In the genomic region with DNA sequence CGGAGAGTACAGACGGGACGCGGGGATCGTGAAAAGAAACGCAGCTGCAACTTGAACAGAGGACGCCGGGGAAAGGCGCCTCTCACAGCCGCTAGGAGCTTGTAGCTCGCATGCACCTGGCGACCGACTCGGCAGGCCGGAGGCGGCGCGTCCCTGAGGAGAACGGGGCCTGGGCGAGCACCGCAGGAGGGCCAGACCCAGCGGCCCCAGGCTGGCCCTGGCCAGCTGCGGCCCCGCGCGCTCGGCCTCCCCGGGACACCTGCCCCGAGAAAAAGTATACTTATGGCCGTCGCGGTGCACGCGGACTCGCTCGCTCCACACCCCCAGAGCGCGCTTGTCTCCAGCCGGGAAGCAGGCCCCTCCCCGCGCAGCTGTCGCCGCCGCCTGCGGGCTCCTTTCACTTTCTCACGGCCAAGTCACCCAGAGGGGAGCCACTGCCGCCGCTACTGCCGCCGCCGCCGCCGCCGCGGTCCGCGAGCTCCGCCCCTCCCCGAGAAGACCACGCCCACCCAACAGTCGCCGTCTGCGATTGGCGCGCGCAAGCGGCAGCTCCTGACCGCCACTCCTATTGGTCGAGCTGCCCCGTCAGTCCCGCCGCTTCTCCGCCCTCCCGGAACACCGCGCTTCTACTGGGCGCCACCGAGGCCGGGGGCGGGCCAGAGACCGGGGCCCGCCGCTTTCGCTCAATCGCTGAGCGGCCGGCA, we compare ENCODE assay signal across 8 mouse cellular contexts. TPM values are rescaled to one million over a fixed set of nuclear protein-coding genes. Genes with fewer than 3 reads are reported as not detected.
DNase-seq lines count a peak whose midpoint lies in the region; ATAC-seq and TF ChIP-seq lines count a peak whose summit lies in the region.

No protein-coding gene starts in this region.

- peak overlapping the region; percentile 14; the same call in 1 of the 2 replicates for H3K27ac ChIP-seq in CH12.LX (ENCODE audit: insufficient read depth, low read depth)
- peak overlapping the region; percentile 99 for H3K27ac ChIP-seq in forebrain, embryonic 11.5 days (ENCODE audit: low read depth, low read length)
- H3K27ac ChIP-seq in heart, postnatal 0 days (ENCODE audit: low read depth): peak overlapping the region; percentile 99
- H3K27ac ChIP-seq in liver, embryonic 16.5 days (ENCODE audit: low read length): peak overlapping the region; percentile 98
- peak overlapping the region; percentile 99 for H3K27ac ChIP-seq in neural tube, embryonic 13.5 days (replicated peaks)
- peak overlapping the region; percentile 95 for H3K27ac ChIP-seq in testis, adult 2 months (ENCODE audit: control insufficient read depth, insufficient read depth, low read depth, low read length)

- TF ChIP-seq RAD21 in CH12.LX (IDR thresholded peaks at IDR 0.05; ENCODE audit: low read depth, low read length): no peak

- no peaks in the 10 kb centered on the region; the same call in 1 of the 2 replicates for H3K79me2 ChIP-seq in CH12.LX (replicated peaks; ENCODE audit: control insufficient read depth, extremely low read depth, insufficient read depth, poor library complexity, severe bottlenecking)

- H3K27me3 ChIP-seq in CH12.LX (replicated peaks): peaks cover 5% of the 10 kb centered on the region
- H3K27me3 ChIP-seq in forebrain, embryonic 11.5 days (ENCODE audit: control insufficient read depth, insufficient read depth, low read length): no peaks in the 10 kb centered on the region
- H3K27me3 ChIP-seq in heart, postnatal 0 days (ENCODE audit: control insufficient read depth, insufficient read depth, low read length): no peaks in the 10 kb centered on the region
- no peaks in the 10 kb centered on the region for H3K27me3 ChIP-seq in liver, embryonic 16.5 days (ENCODE audit: control insufficient read depth, insufficient read depth, low read depth, low read length)
- no peaks in the 10 kb centered on the region for H3K27me3 ChIP-seq in neural tube, embryonic 13.5 days
- no peaks in the 10 kb centered on the region for H3K27me3 ChIP-seq in testis, adult 2 months (ENCODE audit: control insufficient read depth, insufficient read depth, low read length)

- dilution Hi-C loops in CH12.LX (cut with MboI; ENCODE audit: extremely low pct_ligation_motif_present, extremely low pct_unique_long_range_greater_than_20kb, low sequenced_read_pairs): no loop called here

- TF ChIP-seq EP300 in CH12.LX (IDR thresholded peaks at IDR 0.05; ENCODE audit: low read length): no peak
- TF ChIP-seq EP300 in heart, postnatal 0 days (IDR thresholded peaks at IDR 0.05; ENCODE audit: low read depth): 0 out of 2 replicates have a peak, but pooled peaks have one; percentile 37

- under 1% methylated on average over 86 of the region's 87 CpGs for WGBS in forebrain, embryonic 11.5 days
- WGBS in heart, postnatal 0 days: under 1% methylated on average over 85 of the region's 87 CpGs
- under 1% methylated on average over 87 of the region's 87 CpGs for WGBS in liver, embryonic 16.5 days (ENCODE audit: insufficient replicate concordance)
- under 1% methylated on average over 85 of the region's 87 CpGs for WGBS in neural tube, embryonic 13.5 days

- ATAC-seq in forebrain, embryonic 11.5 days (replicated peaks; ENCODE audit: low FRiP score): peak; percentile 98
- peak; percentile 97 for ATAC-seq in heart, postnatal 0 days (ENCODE audit: insufficient read depth, low read depth)
- ATAC-seq in liver, embryonic 16.5 days (ENCODE audit: low read depth): peak; percentile 97
- peak; percentile 99 for ATAC-seq in neural tube, embryonic 13.5 days (ENCODE audit: low read depth)

- TF ChIP-seq POLR2A in CH12.LX (IDR thresholded peaks at IDR 0.05; ENCODE audit: low read depth, low read length): no peak
- no peak for TF ChIP-seq POLR2A in testis, adult 2 months (IDR thresholded peaks at IDR 0.05; ENCODE audit: control insufficient read depth, low read depth, low read length)

- H3K36me3 ChIP-seq in CH12.LX (replicated peaks in 1 of 2; ENCODE audit: control insufficient read depth in 1 of 2, insufficient read depth in 1 of 2, low read length in 1 of 2): no peaks in the 10 kb centered on the region
- H3K36me3 ChIP-seq in forebrain, embryonic 11.5 days (ENCODE audit: control insufficient read depth, insufficient read depth, low read length): no peaks in the 10 kb centered on the region
- H3K36me3 ChIP-seq in heart, postnatal 0 days (replicated peaks; ENCODE audit: control insufficient read depth, insufficient read depth, low read length): no peaks in the 10 kb centered on the region
- no peaks in the 10 kb centered on the region for H3K36me3 ChIP-seq in liver, embryonic 16.5 days (ENCODE audit: control insufficient read depth, insufficient read depth)
- H3K36me3 ChIP-seq in neural tube, embryonic 13.5 days: no peaks in the 10 kb centered on the region
- H3K36me3 ChIP-seq in testis, adult 2 months (ENCODE audit: control insufficient read depth, insufficient read depth, low read length): no peaks in the 10 kb centered on the region

- peak overlapping the region; percentile 50 to 77 (median 76) for H3K4me3 ChIP-seq in CH12.LX (replicated peaks in 1 of 3; ENCODE audit: low read depth in 2 of 3, low read length in 2 of 3, poor library complexity in 1 of 3)
- peak overlapping the region; percentile 98 for H3K4me3 ChIP-seq in forebrain, embryonic 11.5 days (ENCODE audit: low read depth, low read length)
- peak overlapping the region; percentile 92 for H3K4me3 ChIP-seq in heart, postnatal 0 days (ENCODE audit: low read depth, low read length)
- peak overlapping the region; percentile 92 for H3K4me3 ChIP-seq in liver, embryonic 16.5 days (ENCODE audit: low read depth, low read length)
- H3K4me3 ChIP-seq in neural tube, embryonic 13.5 days: peak overlapping the region; percentile 86
- H3K4me3 ChIP-seq in testis, adult 2 months (ENCODE audit: control insufficient read depth, low read depth, low read length): peak overlapping the region; percentile 95

- peaks cover 0 to 27% of the 10 kb centered on the region in 2 experiments; a peak in 3 of 4 replicates for H3K4me1 ChIP-seq in CH12.LX (ENCODE audit: control insufficient read depth in 1 of 2, insufficient read depth in 2 of 2)
- peaks cover 3% of the 10 kb centered on the region for H3K4me1 ChIP-seq in forebrain, embryonic 11.5 days (replicated peaks; ENCODE audit: control insufficient read depth, insufficient read depth, low read length)
- H3K4me1 ChIP-seq in heart, postnatal 0 days (ENCODE audit: control insufficient read depth, insufficient read depth): peaks cover 16% of the 10 kb centered on the region
- peaks cover 28% of the 10 kb centered on the region for H3K4me1 ChIP-seq in liver, embryonic 16.5 days (ENCODE audit: control insufficient read depth, low read depth, low read length)
- peaks cover 44% of the 10 kb centered on the region for H3K4me1 ChIP-seq in neural tube, embryonic 13.5 days (replicated peaks)
- peaks cover 8% of the 10 kb centered on the region for H3K4me1 ChIP-seq in testis, adult 2 months (ENCODE audit: control insufficient read depth, insufficient read depth, low read length)

- in situ Hi-C loops in CH12.LX (cut with MboI; ENCODE audit: low pct_ligation_motif_present, low pct_unique_long_range_greater_than_20kb, low sequenced_read_pairs): no loop called here

- H3K4me2 ChIP-seq in CH12.LX (ENCODE audit: insufficient read depth, low read depth, poor library complexity, severe bottlenecking): peak overlapping the region; percentile 94
- H3K4me2 ChIP-seq in forebrain, embryonic 11.5 days (ENCODE audit: low read depth, low read length, severe bottlenecking): peak overlapping the region; percentile 77
- H3K4me2 ChIP-seq in heart, postnatal 0 days (ENCODE audit: low read depth, low read length): peak overlapping the region; percentile 83
- H3K4me2 ChIP-seq in liver, embryonic 16.5 days (ENCODE audit: low read depth, low read length): peak overlapping the region; percentile 97
- H3K4me2 ChIP-seq in neural tube, embryonic 13.5 days: peak overlapping the region; percentile 71

- no peak for TF ChIP-seq CTCF in CH12.LX (conservative IDR thresholded peaks at IDR 0.05 in 1 of 2, IDR thresholded peaks at IDR 0.05 in 1 of 2; ENCODE audit: low read depth in 2 of 2, low read length in 2 of 2)
- 0 out of 2 replicates have a peak, but pooled peaks have one; percentile 9 for TF ChIP-seq CTCF in heart, postnatal 0 days (IDR thresholded peaks at IDR 0.05; ENCODE audit: low read depth)
- TF ChIP-seq CTCF in testis, adult 2 months (IDR thresholded peaks at IDR 0.05; ENCODE audit: control insufficient read depth, insufficient read depth, insufficient replicate concordance, low read depth, low read length): no peak

- no peaks in the 10 kb centered on the region for H3K9me3 ChIP-seq in CH12.LX (replicated peaks; ENCODE audit: low read length)
- no peaks in the 10 kb centered on the region for H3K9me3 ChIP-seq in forebrain, embryonic 11.5 days (ENCODE audit: control insufficient read depth, low read length)
- H3K9me3 ChIP-seq in heart, postnatal 0 days (replicated peaks; ENCODE audit: control insufficient read depth, low read length): no peaks in the 10 kb centered on the region
- H3K9me3 ChIP-seq in liver, embryonic 16.5 days (replicated peaks; ENCODE audit: control insufficient read depth, low read length): no peaks in the 10 kb centered on the region
- H3K9me3 ChIP-seq in neural tube, embryonic 13.5 days: no peaks in the 10 kb centered on the region

- peak; percentile 93 for DNase-seq in CH12.LX (ENCODE audit: extremely low read depth)
- peak; percentile 85 for DNase-seq in c-Kit-positive CD71-positive TER-119-negative erythroid progenitor cells, embryonic 14.5 days (ENCODE audit: low read depth)
- DNase-seq in forebrain, embryonic 11.5 days (ENCODE audit: low spot score): peak; percentile 99
- peak; percentile 99 for DNase-seq in heart, postnatal 0 days (ENCODE audit: low spot score)
- peak; percentile 98 to 99 for DNase-seq in kidney, postnatal 4 days

- peak overlapping the region; percentile 73 for H3K9ac ChIP-seq in CH12.LX (ENCODE audit: insufficient read depth, low read depth)
- H3K9ac ChIP-seq in forebrain, embryonic 11.5 days (ENCODE audit: low read length): peak overlapping the region; percentile 85
- peak overlapping the region; percentile 76 for H3K9ac ChIP-seq in heart, postnatal 0 days (replicated peaks; ENCODE audit: low read depth, low read length)
- peak overlapping the region; percentile 91 for H3K9ac ChIP-seq in liver, embryonic 16.5 days (ENCODE audit: low read depth, low read length)
- peak overlapping the region; percentile 80 for H3K9ac ChIP-seq in neural tube, embryonic 13.5 days

RNA-seq across cellular contexts. Expression of a gene that starts 0.5 kb away (rescaled TPM):
- total RNA-seq in CH12.LX (2012; rRNA removed): 3.9 and 8.4 TPM in 2 replicates
- 10.0 and 10.5 TPM in 2 replicates for total RNA-seq in CH12.LX (2014; rRNA removed)
- polyA plus RNA-seq in CH12.LX (2012; ENCODE audit: insufficient read length, low read depth): 13.5 and 16.9 TPM in 2 replicates
- 5.1 and 6.6 TPM in 2 replicates for polyA plus RNA-seq in forebrain, embryonic 11.5 days (2014; fragmentation: Nextera tagmentation; extraction: Ambion mirVana)
- 12.5 and 15.2 TPM in 2 replicates for total RNA-seq in heart, postnatal 0 days (2014; rRNA removed; ENCODE audit: low replicate concordance)
- polyA plus RNA-seq in heart, postnatal 0 days (2015; fragmentation: Nextera tagmentation; extraction: Ambion mirVana): 1.3 and 1.7 TPM in 2 replicates
- polyA plus RNA-seq in liver, embryonic 16.5 days (2015; fragmentation: Nextera tagmentation; extraction: Ambion mirVana): 0.47 and 0.83 TPM in 2 replicates
- 5.9 and 8.3 TPM in 2 replicates for polyA plus RNA-seq in neural tube, embryonic 13.5 days (2015; fragmentation: Nextera tagmentation; extraction: Ambion mirVana)
- 16.7 and 23.3 TPM in 2 replicates for polyA plus RNA-seq in testis, adult 2 months (2012; rRNA removed)

Comparison
In these comparisons a context has a peak if more than half of its experiments do, and no peak if none do; other contexts are left out.
1. Peak in every context shown above with its lines: DNase-seq, ATAC-seq, H3K4me3 ChIP-seq and H3K27ac ChIP-seq.
2. H3K27ac ChIP-seq: peak in every context shown above with its lines; median percentile 99 in forebrain, embryonic 11.5 days; 99 in heart, postnatal 0 days; 99 in neural tube, embryonic 13.5 days; 98 in liver, embryonic 16.5 days; 95 in testis, adult 2 months; 14 in CH12.LX.